Mouse (Mus musculus) urinary bladder, adult 18-20 months (tissue): ENCODE data around the gene Gm49721.
A peak's percentile ranks its signal among the peaks of the same experiment; 100 is the strongest.
"Not testable (repeated sequence)": the region's sequence is repeated elsewhere in the genome, so short reads cannot be mapped to it uniquely, and the experiment has no call there.

Experiments
- DNase-seq, 2 experiments: peaks; one replicate each; pipeline ENCODE4 v3.0.0; 2022; ENCODE audit warnings: low spot score in 2 of 2, mixed read lengths in 2 of 2

Gm49721 gene

DNA sequence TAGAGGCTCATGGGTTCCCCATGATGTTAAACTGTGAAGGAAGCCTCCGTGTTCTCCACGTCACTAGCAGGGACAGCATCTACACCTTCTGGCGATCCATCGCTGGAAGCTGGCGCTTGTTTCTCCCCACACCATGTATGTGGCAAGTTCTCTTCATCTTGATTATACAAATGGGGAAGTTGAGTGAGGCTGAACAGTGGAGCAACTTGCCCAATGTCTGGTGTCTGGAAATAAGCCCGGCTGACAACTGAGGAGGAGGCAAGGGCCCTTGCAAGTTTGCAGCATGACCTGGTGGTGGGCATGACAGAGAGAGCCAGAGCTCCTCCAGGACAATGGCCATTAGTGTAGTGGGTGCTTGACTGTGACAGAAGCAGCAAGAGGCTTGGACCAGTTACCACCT lies 96.8 kb downstream of the Gm49721 start:
- DNase-seq: not testable (repeated sequence)

DNA sequence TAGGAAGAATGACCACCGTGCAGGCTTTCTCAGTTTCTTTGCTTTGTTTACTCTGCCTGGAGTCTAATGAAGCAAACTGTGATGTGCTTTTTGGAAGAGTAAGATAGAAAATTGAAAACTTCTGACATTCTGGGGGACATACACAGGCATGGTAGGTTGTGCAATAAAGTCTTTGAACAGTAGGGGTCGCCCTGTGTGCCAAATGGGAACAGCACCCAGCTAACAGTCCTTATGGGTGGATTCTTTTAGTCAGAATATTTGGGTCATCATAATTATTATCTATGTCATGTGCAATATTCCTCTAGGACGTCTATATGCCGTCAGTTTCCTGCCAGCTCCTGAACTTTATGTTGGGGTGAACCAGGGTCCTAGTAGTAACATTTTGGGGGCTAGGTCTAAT lies 100.9 kb downstream of the Gm49721 start:
- DNase-seq: peak; percentile 10 to 35

DNA sequence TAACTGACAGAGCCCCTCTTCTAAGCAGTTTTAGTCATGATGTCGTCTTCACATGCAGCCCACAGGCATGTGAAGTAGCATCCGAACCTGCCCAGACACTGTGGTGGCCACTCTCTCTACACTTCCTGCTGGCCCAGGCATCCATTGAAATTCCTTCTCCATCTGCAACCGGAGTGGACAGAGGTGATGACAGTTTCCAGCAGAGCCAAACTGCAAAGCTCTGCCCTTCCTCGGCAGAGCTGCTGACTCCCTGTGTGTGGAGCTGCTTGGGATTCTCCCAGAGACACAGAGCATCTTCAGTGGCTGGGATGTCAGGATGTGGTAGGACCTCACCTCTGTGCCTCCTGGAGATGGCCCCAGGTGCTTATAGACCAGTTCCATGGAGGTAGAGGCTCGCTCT lies 105.8 kb downstream of the Gm49721 start:
- DNase-seq: not testable (repeated sequence)

DNA sequence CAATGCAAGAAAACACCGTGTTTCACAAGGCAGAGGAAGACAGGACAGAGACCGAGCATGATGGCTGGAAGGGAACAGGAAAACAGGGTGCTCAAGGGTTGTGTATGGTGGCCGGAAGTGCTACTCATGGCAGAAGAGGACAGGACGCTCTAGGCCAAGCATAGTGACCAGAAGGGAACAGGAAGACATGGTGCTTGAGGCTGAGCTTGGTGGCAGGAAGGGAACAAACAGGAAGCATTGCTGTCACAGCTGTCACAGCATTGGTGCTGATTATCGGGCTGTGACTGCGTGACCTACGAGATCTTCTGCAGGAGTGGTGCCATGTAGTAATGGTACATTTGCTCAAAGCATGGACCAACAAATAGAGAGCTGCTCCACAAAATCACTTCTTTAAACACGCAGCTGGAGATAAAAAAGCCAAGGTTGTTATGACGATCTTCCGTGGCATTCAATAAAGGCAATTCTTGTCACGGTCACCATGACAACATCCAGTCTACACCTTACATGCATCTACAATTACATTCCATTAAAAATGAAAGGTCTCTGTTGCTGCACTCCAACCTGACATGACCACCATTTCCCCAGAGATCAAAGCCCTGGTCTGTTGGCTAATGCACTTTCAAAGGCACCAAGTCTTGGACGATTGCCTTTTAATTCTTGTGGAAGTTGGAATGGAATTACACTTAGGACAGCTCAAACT lies 106.9 kb downstream of the Gm49721 start:
- not testable (repeated sequence) for DNase-seq

DNA sequence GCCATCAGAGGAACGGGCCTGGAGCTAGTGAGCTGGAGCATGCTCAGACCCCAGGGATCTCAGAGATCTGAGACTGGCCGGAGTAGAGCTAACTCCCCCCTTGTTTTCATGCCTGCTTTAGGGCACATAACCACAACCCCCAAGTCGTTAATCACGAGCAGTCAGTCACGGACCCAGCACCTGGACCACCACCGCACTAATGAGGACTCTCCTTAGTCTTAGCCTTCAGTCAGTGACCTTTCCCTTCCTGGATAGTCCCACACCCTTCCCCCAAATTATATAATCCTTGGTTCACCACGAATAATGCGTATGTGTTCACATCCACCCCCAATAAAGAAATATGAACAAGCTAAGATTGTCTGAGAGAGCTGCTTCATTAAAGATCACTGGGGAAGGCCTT lies 108.1 kb downstream of the Gm49721 start:
- not testable (repeated sequence) for DNase-seq
